Mouse (Mus musculus) naive thymus-derived CD4-positive, alpha-beta T cell, adult 5 months (primary cell): ENCODE measurements around the gene Vmn2r16. TPM values are rescaled to one million over a fixed set of nuclear protein-coding genes. Genes with fewer than 3 reads are reported as not detected.

ENCODE experiments used
- polyA plus RNA-seq: library from polyadenylated mRNA; unstranded; fragments of 100-300 nt; shearing (Covaris generic); gene quantifications from one replicate; pipeline ENCODE4 v1.2.1, GENCODE M21; 2017

Gene Vmn2r16
- polyA plus RNA-seq = not detected

GRCm38 (mm10) chr5:109329862-109330261 lies at the start of gene Vmn2r16:
Vmn2r16 (plus strand) TSS chr5:109330162.

DNA sequence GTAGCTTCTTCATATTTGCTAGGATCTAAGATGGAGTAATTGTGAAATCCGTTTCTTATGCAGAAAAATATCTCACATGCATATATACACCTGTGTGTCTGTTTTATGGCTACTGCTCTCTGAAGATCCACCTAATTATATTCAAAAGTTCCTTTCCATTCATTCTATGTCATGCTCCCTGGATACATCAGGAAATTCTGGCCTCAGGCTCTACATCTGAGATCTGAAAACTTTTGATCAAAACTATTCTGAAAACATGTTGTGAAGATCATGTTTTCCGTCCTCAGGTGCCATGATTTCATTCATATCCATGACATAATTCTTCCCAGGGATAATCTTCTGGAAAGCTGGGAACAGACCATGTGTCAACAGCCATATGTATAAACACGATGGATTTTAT lies 32.4 kb upstream of the Vmn2r16 start, which contains the start of gene Vmn2r15:
TSS of gene Vmn2r15 (minus strand) at position 101 of the 400 bp plus-strand sequence.

DNA sequence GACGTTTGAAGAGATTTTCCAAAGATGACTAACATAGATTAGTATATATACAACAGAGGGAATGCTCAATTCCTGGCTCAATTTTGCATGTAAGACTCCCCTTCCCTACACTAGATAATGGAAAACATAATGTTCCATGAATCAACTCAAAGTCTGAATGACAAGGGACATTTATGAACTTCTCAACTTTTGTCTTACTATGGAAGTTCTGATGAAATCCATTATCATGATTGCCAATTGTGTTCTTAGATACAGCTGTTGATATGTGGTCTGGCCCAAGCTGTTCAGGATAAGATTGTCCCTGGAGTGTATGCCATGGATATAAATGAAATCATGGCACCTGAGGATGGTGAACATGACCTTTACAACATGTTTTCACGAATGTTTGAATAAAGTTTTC lies 89.4 kb downstream of the Vmn2r16 start, which contains the start of gene Vmn2r17:
TSS of gene Vmn2r17 (plus strand) at position 301 of the 400 bp plus-strand sequence.

Other genes with a start within 250 kb of the Vmn2r16 start
- not detected for gene Vmn2r12, start 232.2 kb upstream of the Vmn2r16 start, polyA plus RNA-seq
- not detected for gene Vmn2r13, start 138.0 kb upstream of the Vmn2r16 start, polyA plus RNA-seq
- gene Vmn2r14, start 105.5 kb upstream of the Vmn2r16 start, polyA plus RNA-seq = not detected
- gene Vmn2r15, start 32.5 kb upstream of the Vmn2r16 start, polyA plus RNA-seq = not detected
- gene Vmn2r17, start 89.5 kb downstream of the Vmn2r16 start, polyA plus RNA-seq = not detected
- 50.8 TPM for gene Crlf2, start 228.8 kb downstream of the Vmn2r16 start, polyA plus RNA-seq